Mouse (Mus musculus) heart, embryonic 15.5 days (tissue): ENCODE results near the gene Mgat3. TPM values are rescaled to one million over a fixed set of nuclear protein-coding genes. Genes with fewer than 3 reads are reported as not detected.

Experiments used
- ATAC-seq: fragments of 200-750 bp; cut with Nextera tagmentation; replicated peaks from 2 replicates; pipeline ENCODE4 v1.8.0; 2017; ENCODE audit warnings: low read depth, moderate TSS enrichment; ENCODE audit not compliant: insufficient number of reproducible peaks, insufficient read depth, low FRiP score
- H3K27ac ChIP-seq: fragments of 300-500 bp; sonication (generic); 2 replicates; pipeline ENCODE4 v1.5.1; 2015; ENCODE audit warnings: mild to moderate bottlenecking, inconsistent platforms
- H3K27me3 ChIP-seq: fragments of 300-500 bp; sonication (generic); 2 replicates; pipeline ENCODE4 v1.6.1; 2015; ENCODE audit warnings: inconsistent platforms
- H3K36me3 ChIP-seq: fragments of 300-500 bp; sonication (generic); 2 replicates; pipeline ENCODE4 v1.6.1; 2015; ENCODE audit warnings: mild to moderate bottlenecking, inconsistent platforms
- H3K4me1 ChIP-seq: fragments of 300-500 bp; sonication (generic); replicated peaks from 2 replicates; pipeline ENCODE4 v1.6.1; 2015; ENCODE audit warnings: inconsistent platforms
- H3K4me2 ChIP-seq: fragments of 300-500 bp; sonication (generic); 2 replicates; pipeline ENCODE4 v1.6.1; 2015; ENCODE audit warnings: inconsistent platforms, mild to moderate bottlenecking, moderate library complexity
- H3K4me3 ChIP-seq: fragments of 300-500 bp; sonication (generic); 2 replicates; pipeline ENCODE4 v1.5.1; 2015; ENCODE audit warnings: mild to moderate bottlenecking, inconsistent platforms
- H3K9ac ChIP-seq: fragments of 300-500 bp; sonication (generic); 2 replicates; pipeline ENCODE4 v1.6.1; 2015; ENCODE audit warnings: mild to moderate bottlenecking, inconsistent platforms
- H3K9me3 ChIP-seq: fragments of 300-500 bp; sonication (generic); replicated peaks from 2 replicates; pipeline ENCODE4 v1.6.1; 2016; ENCODE audit warnings: inconsistent platforms
- WGBS: fragments of 180-500 bp; shearing (Covaris S2); methylation state at CpG from one replicate; pipeline ENCODE4 v1.1.7; 2015; ENCODE audit warnings: mixed read lengths; 5-methylcytosine and 5-hydroxymethylcytosine counted together
- polyA plus RNA-seq: library from polyadenylated mRNA; unstranded; fragments of >200 nt; fragmentation: Nextera tagmentation; extraction: Ambion mirVana; gene quantifications from 2 replicates; pipeline ENCODE4 v1.2.1, GENCODE M21; 2015

Mgat3 gene
- polyA plus RNA-seq, 1 experiment from 2014 or later, result 0.93 TPM

GRCm38 (mm10) chr15:80152663-80153062 is 20.9 kb upstream of the Mgat3 start:
- Histone ChIP-seq H3K27me3 (no peaks in the 10 kb centered on the region), H3K4me3 (no peak overlapping the region), H3K27ac (peak overlapping the region; percentile 70), H3K36me3 (peaks cover 56% of the 10 kb centered on the region), H3K9me3 (no peaks in the 10 kb centered on the region), H3K4me1 (peaks cover 17% of the 10 kb centered on the region), H3K9ac (no peak overlapping the region), H3K4me2 (no peak overlapping the region)
- 71% methylated on average over 10 of the region's 10 CpGs for WGBS
- ATAC-seq, result peak; percentile 43; the same call in 1 of the 2 replicates

DNA sequence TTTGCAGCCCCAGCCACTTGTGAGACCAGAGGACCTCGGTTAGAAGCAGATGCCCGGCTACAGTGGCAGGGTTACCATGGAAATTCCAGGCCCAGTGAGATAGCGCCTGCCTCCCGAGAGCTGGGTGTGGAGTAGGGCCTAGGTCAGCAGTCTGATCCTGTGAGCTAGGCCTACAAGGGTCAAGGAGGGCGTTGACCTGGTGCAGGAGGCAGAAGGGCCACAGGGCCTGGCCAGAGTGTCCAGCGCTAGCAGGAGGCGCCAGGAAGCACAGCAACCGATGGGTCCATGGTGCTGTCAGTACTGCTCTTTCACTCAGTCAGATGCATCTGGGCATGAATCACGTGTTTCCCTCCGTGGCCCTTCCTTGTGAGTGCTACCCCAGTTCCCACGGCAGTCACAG is 19.8 kb upstream of the Mgat3 start:
- H3K4me3 ChIP-seq, result no peak overlapping the region
- no peak overlapping the region for H3K9ac ChIP-seq
- no peak for ATAC-seq
- H3K4me2 ChIP-seq, result no peak overlapping the region
- no peak overlapping the region for H3K27ac ChIP-seq
- WGBS, result 79% methylated on average over 11 of the region's 11 CpGs
- no peaks in the 10 kb centered on the region for H3K27me3 ChIP-seq
- H3K36me3 ChIP-seq, result peaks cover 65% of the 10 kb centered on the region
- peaks cover 9% of the 10 kb centered on the region for H3K4me1 ChIP-seq
- H3K9me3 ChIP-seq, result no peaks in the 10 kb centered on the region

DNA sequence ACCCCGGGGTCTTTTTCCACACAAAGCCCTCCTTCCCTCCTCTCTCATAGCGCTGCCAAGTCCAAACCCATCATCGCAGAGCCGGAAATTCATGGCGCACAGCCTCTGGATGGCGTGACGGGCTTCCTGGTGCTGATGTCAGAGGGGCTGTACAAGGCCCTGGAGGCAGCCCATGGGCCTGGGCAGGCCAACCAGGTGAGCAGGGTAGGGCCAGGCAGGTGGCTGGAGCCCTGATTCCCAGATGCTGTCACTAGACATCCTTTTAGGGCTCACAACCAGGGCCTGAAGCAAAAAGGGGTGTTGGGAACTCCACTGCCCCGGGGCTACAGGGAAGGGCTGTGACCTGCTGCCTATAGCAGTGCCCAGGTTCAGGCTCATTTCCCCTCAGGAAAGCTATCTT is 17.8 kb upstream of the Mgat3 start:
- no peak overlapping the region for H3K9ac ChIP-seq
- 89% methylated on average over 8 of the region's 8 CpGs for WGBS
- no peaks in the 10 kb centered on the region for H3K27me3 ChIP-seq
- no peak overlapping the region for H3K4me2 ChIP-seq
- peaks cover 10% of the 10 kb centered on the region; the same call in 1 of the 2 replicates for H3K4me1 ChIP-seq
- H3K4me3 ChIP-seq, result no peak overlapping the region
- no peak overlapping the region for H3K27ac ChIP-seq
- peaks cover 70% of the 10 kb centered on the region for H3K36me3 ChIP-seq
- H3K9me3 ChIP-seq, result no peaks in the 10 kb centered on the region
- no peak for ATAC-seq

- H3K4me2 ChIP-seq, result no peak overlapping the region
- no peaks in the 10 kb centered on the region for H3K27me3 ChIP-seq
- no peaks in the 10 kb centered on the region for H3K9me3 ChIP-seq
- WGBS, result 87% methylated on average over 22 of the region's 22 CpGs
- H3K4me3 ChIP-seq, result no peak overlapping the region
- no peak overlapping the region for H3K27ac ChIP-seq
- H3K4me1 ChIP-seq, result peaks cover 10% of the 10 kb centered on the region; the same call in 1 of the 2 replicates
- H3K9ac ChIP-seq, result no peak overlapping the region
- peaks cover 78% of the 10 kb centered on the region for H3K36me3 ChIP-seq
- no peak for ATAC-seq
Observed at GRCm38 (mm10) chr15:80157197-80157943, 16.2 kb upstream of the Mgat3 start.

DNA sequence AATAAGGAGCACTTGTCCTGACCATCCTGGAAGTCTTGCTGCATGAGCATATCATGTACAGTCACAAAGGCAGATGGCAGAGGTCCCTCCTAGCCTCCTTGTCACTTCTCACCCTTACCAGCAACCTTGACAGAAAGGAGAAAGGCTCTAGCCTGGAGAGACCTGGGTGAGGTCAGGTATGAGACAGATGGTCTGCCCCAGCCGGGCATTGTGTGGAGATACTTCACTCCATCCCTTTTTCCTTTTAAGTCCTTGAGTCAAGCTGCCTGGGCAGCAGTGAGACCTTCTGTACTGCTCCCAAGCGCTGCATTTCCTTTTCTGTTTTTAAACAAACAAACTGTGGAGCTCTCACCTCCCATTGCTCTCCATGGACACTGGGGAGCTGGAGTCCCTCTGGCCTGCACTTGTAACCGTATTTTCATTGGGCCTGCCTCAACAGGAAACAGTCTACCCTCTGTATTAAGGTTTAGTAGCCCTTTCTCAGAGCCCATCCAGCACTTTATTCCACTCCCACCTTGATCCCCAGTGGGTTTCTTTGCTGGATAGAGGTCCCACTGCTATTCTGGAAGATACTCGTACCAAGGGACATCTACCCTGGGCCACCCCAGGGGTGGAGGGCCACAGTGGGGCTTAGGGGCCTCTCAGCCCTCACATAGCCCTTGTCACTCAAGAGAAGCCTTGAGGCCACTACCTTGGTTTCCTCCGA is 15.4 kb upstream of the Mgat3 start:
- no peaks in the 10 kb centered on the region for H3K27me3 ChIP-seq
- no peaks in the 10 kb centered on the region for H3K9me3 ChIP-seq
- H3K4me1 ChIP-seq, result peaks cover 8% of the 10 kb centered on the region; the same call in 1 of the 2 replicates
- H3K9ac ChIP-seq, result no peak overlapping the region
- WGBS, result 69% methylated on average over 5 of the region's 5 CpGs
- no peak for ATAC-seq
- H3K4me2 ChIP-seq, result no peak overlapping the region
- H3K36me3 ChIP-seq, result peaks cover 78% of the 10 kb centered on the region
- H3K4me3 ChIP-seq, result no peak overlapping the region
- no peak overlapping the region for H3K27ac ChIP-seq

GRCm38 (mm10) chr15:80158707-80159090 is 14.8 kb upstream of the Mgat3 start:
- no peak for ATAC-seq
- no peak overlapping the region for H3K4me3 ChIP-seq
- H3K4me1 ChIP-seq, result peaks cover 13% of the 10 kb centered on the region
- no peak overlapping the region for H3K4me2 ChIP-seq
- H3K9me3 ChIP-seq, result no peaks in the 10 kb centered on the region
- peak overlapping the region; percentile 29; the same call in 1 of the 2 replicates for H3K27ac ChIP-seq
- peaks cover 78% of the 10 kb centered on the region for H3K36me3 ChIP-seq
- H3K27me3 ChIP-seq, result no peaks in the 10 kb centered on the region
- no peak overlapping the region for H3K9ac ChIP-seq
- 39% methylated on average over 4 of the region's 4 CpGs for WGBS

DNA sequence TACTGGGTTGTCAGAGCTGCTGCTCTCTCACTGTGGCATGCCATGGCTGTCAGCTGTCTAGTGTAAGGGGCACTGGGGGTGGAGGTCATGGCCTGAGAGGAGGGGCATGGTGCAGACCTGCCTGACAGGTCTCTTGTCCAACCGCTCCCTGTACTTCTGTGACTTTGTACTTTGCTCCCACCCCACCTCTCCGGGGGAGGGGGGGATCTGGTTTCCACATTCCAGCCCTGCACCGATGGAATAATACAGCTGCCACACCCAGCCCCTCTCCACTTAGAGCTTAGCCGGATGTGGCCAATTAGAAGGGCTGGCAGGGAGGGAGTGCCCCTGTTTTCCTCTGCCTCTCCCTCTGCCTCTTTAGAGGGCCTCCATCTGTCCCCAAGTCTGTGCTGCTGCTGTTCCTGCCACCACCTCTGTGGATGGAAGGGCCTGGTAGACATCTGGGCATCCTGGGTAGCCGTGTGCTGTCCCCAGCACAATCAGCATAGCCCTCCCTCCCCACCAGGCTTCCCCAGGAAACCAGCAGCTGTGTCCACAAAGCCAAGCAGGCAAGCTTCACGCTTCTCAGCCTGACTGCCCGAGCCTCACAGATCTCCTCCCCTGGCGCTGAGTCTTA is 14.1 kb upstream of the Mgat3 start:
- Histone ChIP-seq H3K27ac (peak overlapping the region; percentile 51), H3K36me3 (peaks cover 71% of the 10 kb centered on the region), H3K4me1 (peaks cover 13% of the 10 kb centered on the region), H3K27me3 (no peaks in the 10 kb centered on the region), H3K9me3 (no peaks in the 10 kb centered on the region), H3K9ac (no peak overlapping the region), H3K4me3 (no peak overlapping the region), H3K4me2 (no peak overlapping the region)
- 33% methylated on average over 8 of the region's 8 CpGs for WGBS
- 0 out of 2 replicates have a peak, but pooled peaks have one; percentile 15 for ATAC-seq

DNA sequence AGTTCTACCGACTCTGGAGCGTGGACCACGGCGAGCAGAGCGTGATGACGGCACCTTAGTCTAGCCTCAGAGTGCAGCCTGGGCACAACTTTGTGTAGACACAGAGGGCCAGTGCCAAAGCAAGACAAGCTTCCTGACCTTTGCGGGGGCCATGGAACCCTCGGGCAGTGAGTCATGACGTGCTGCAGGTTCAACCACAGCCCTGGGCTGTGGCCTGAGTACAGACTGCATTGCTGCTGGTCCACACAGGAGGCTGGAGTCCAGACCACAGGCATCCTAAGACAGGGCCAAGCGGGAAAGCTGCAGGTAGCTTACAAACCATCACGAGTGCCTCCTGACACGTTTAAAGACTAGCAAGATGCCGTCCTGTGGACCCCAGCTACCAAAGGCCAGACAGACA is 13.3 kb upstream of the Mgat3 start:
- Histone ChIP-seq H3K4me3 (no peak overlapping the region), H3K27me3 (no peaks in the 10 kb centered on the region), H3K27ac (no peak overlapping the region), H3K36me3 (peaks cover 63% of the 10 kb centered on the region), H3K4me1 (peaks cover 13% of the 10 kb centered on the region), H3K9me3 (no peaks in the 10 kb centered on the region), H3K4me2 (no peak overlapping the region), H3K9ac (no peak overlapping the region)
- WGBS, result 87% methylated on average over 13 of the region's 13 CpGs
- ATAC-seq, result no peak

GRCm38 (mm10) chr15:80160726-80161125 is 12.8 kb upstream of the Mgat3 start:
- no peaks in the 10 kb centered on the region for H3K9me3 ChIP-seq
- WGBS, result 84% methylated on average over 4 of the region's 4 CpGs
- peaks cover 13% of the 10 kb centered on the region for H3K4me1 ChIP-seq
- H3K9ac ChIP-seq, result no peak overlapping the region
- no peaks in the 10 kb centered on the region for H3K27me3 ChIP-seq
- H3K27ac ChIP-seq, result no peak overlapping the region
- H3K4me2 ChIP-seq, result no peak overlapping the region
- ATAC-seq, result no peak
- H3K4me3 ChIP-seq, result no peak overlapping the region
- H3K36me3 ChIP-seq, result peaks cover 58% of the 10 kb centered on the region

GRCm38 (mm10) chr15:80161199-80161598 is 12.3 kb upstream of the Mgat3 start:
- Histone ChIP-seq H3K27ac (no peak overlapping the region), H3K36me3 (peaks cover 53% of the 10 kb centered on the region), H3K4me2 (no peak overlapping the region), H3K27me3 (no peaks in the 10 kb centered on the region), H3K4me1 (peaks cover 13% of the 10 kb centered on the region), H3K4me3 (no peak overlapping the region), H3K9me3 (no peaks in the 10 kb centered on the region), H3K9ac (no peak overlapping the region)
- WGBS, result 91% methylated on average over 3 of the region's 3 CpGs
- ATAC-seq, result no peak

- WGBS, result 73% methylated on average over 4 of the region's 4 CpGs
- no peak overlapping the region for H3K9ac ChIP-seq
- H3K4me3 ChIP-seq, result no peak overlapping the region
- ATAC-seq, result no peak
- peaks cover 46% of the 10 kb centered on the region for H3K36me3 ChIP-seq
- H3K27ac ChIP-seq, result no peak overlapping the region
- H3K27me3 ChIP-seq, result no peaks in the 10 kb centered on the region
- peaks cover 13% of the 10 kb centered on the region for H3K4me1 ChIP-seq
- no peak overlapping the region for H3K4me2 ChIP-seq
- H3K9me3 ChIP-seq, result no peaks in the 10 kb centered on the region
Observed at GRCm38 (mm10) chr15:80162401-80162964, 11.0 kb upstream of the Mgat3 start.
